Mouse (Mus musculus) heart, postnatal 0 days (tissue): Measurements from ENCODE around the gene Gse1. TPM values are rescaled to one million over a fixed set of nuclear protein-coding genes. Genes with fewer than 3 reads are reported as not detected.

Experiments used
- ATAC-seq: fragments of 200-750 bp; cut with Nextera tagmentation; 2 replicates; pipeline ENCODE4 v1.8.0; 2017; ENCODE audit warnings: low read depth, moderate number of reproducible peaks, moderate library complexity; ENCODE audit not compliant: insufficient read depth
- DNase-seq: peaks from one replicate; pipeline ENCODE4 v3.0.0-alpha.2; 2016; ENCODE audit warnings: low spot score
- H3K27ac ChIP-seq: fragments of 300-500 bp; sonication (generic); 2 replicates; pipeline ENCODE4 v1.5.1; 2014; ENCODE audit warnings: low read depth, mild to moderate bottlenecking
- H3K27me3 ChIP-seq: fragments of 300-500 bp; sonication (generic); 2 replicates; pipeline ENCODE4 v1.6.1; 2014; ENCODE audit warnings: low read length, mixed read lengths; ENCODE audit not compliant: control insufficient read depth, insufficient read depth
- H3K36me3 ChIP-seq: fragments of 300-500 bp; sonication (generic); replicated peaks from 2 replicates; pipeline ENCODE4 v1.6.1; 2014; ENCODE audit warnings: low read length, mixed read lengths; ENCODE audit not compliant: control insufficient read depth, insufficient read depth
- H3K4me1 ChIP-seq: fragments of 300-500 bp; sonication (generic); 2 replicates; pipeline ENCODE4 v1.6.1; 2014; ENCODE audit warnings: antibody characterized with exemption; ENCODE audit not compliant: control insufficient read depth, insufficient read depth
- H3K4me2 ChIP-seq: fragments of 300-500 bp; sonication (generic); 2 replicates; pipeline ENCODE4 v1.6.1; 2014; ENCODE audit warnings: low read depth, mild to moderate bottlenecking, low read length, moderate library complexity
- H3K4me3 ChIP-seq: fragments of 300-500 bp; sonication (generic); 2 replicates; pipeline ENCODE4 v1.5.1; 2014; ENCODE audit warnings: low read depth, low read length
- H3K9ac ChIP-seq: fragments of 300-500 bp; sonication (generic); replicated peaks from 2 replicates; pipeline ENCODE4 v1.6.1; 2014; ENCODE audit warnings: low read depth, low read length, mixed read lengths
- H3K9me3 ChIP-seq: fragments of 300-500 bp; sonication (generic); replicated peaks from 2 replicates; pipeline ENCODE4 v1.6.1; 2016; ENCODE audit warnings: low read length; ENCODE audit not compliant: control insufficient read depth
- CTCF ChIP-seq: IDR thresholded peaks from 2 replicates; pipeline ENCODE4 v1.5.1; 2016; ENCODE audit warnings: antibody characterized with exemption, control low read depth, low read depth
- EP300 ChIP-seq: IDR thresholded peaks from 2 replicates; pipeline ENCODE4 v1.6.1; 2016; ENCODE audit warnings: antibody characterized with exemption, low read depth
- WGBS: fragments of 180-500 bp; shearing (Covaris S2); extraction: QIAGEN DNeasy Blood & Tissue Kit; methylation state at CpG from one replicate; pipeline ENCODE4 v1.1.7; 2014; 5-methylcytosine and 5-hydroxymethylcytosine counted together
- polyA plus RNA-seq: library from polyadenylated mRNA; unstranded; fragments of >200 nt; fragmentation: Nextera tagmentation; extraction: Ambion mirVana; gene quantifications from 2 replicates; pipeline ENCODE4 v1.2.1, GENCODE M21; 2015
- total RNA-seq: library from RNA; depleted of rRNA; stranded (reverse); fragments of >200 nt; gene quantifications from 2 replicates; pipeline ENCODE4 v1.2.3, GENCODE M21; 2014; ENCODE audit warnings: low replicate concordance

Gse1 gene
- total and polyA plus RNA-seq, 2 experiments from 2014 or later: 5.4 to 18.7 TPM

GRCm38 (mm10) chr8:120534080-120534479 lies 305.8 kb downstream of the Gse1 start:
- Histone ChIP-seq H3K27ac (no peak overlapping the region), H3K9me3 (no peaks in the 10 kb centered on the region), H3K36me3 (no peaks in the 10 kb centered on the region), H3K4me1 (peaks cover 32% of the 10 kb centered on the region), H3K27me3 (no peaks in the 10 kb centered on the region), H3K4me2 (no peak overlapping the region), H3K9ac (no peak overlapping the region), H3K4me3 (no peak overlapping the region)
- TF ChIP-seq CTCF: no peak
- no peak for TF ChIP-seq EP300
- WGBS: 49% methylated on average over 8 of the region's 8 CpGs
- no peak for DNase-seq
- no peak for ATAC-seq

- H3K4me1 ChIP-seq: peaks cover 39% of the 10 kb centered on the region
- TF ChIP-seq EP300: 0 out of 2 replicates have a peak, but pooled peaks have one; percentile 12
- TF ChIP-seq CTCF: peak; percentile 99
- no peak overlapping the region for H3K9ac ChIP-seq
- no peaks in the 10 kb centered on the region for H3K9me3 ChIP-seq
- no peak overlapping the region for H3K27ac ChIP-seq
- H3K36me3 ChIP-seq: no peaks in the 10 kb centered on the region
- WGBS: 33% methylated on average over 13 of the region's 14 CpGs
- no peak overlapping the region for H3K4me2 ChIP-seq
- ATAC-seq (peak; percentile 18; the same call in 1 of the 2 replicates), DNase-seq (peak; percentile 88)
- no peak overlapping the region for H3K4me3 ChIP-seq
- H3K27me3 ChIP-seq: no peaks in the 10 kb centered on the region
Observed at GRCm38 (mm10) chr8:120534504-120535368, 306.5 kb downstream of the Gse1 start.

- DNase-seq: no peak
- peak overlapping the region; percentile 93 for H3K27ac ChIP-seq
- H3K4me3 ChIP-seq: peak overlapping the region; percentile 65
- H3K27me3 ChIP-seq: no peaks in the 10 kb centered on the region
- H3K4me2 ChIP-seq: peak overlapping the region; percentile 92
- under 1% methylated on average over 74 of the region's 79 CpGs for WGBS
- peaks cover 43% of the 10 kb centered on the region for H3K4me1 ChIP-seq
- no peak for TF ChIP-seq CTCF
- 0 out of 2 replicates have a peak, but pooled peaks have one; percentile 12 for TF ChIP-seq EP300
- H3K9ac ChIP-seq: peak overlapping the region; percentile 73
- H3K9me3 ChIP-seq: no peaks in the 10 kb centered on the region
- H3K36me3 ChIP-seq: no peaks in the 10 kb centered on the region
- ATAC-seq: peak; percentile 9; the same call in 1 of the 2 replicates
Observed at GRCm38 (mm10) chr8:120535452-120536305, 307.4 kb downstream of the Gse1 start.

GRCm38 (mm10) chr8:120536306-120537206 lies 308.3 kb downstream of the Gse1 start:
- Histone ChIP-seq H3K36me3 (no peaks in the 10 kb centered on the region), H3K9me3 (no peaks in the 10 kb centered on the region), H3K27ac (peak overlapping the region; percentile 93), H3K4me2 (peak overlapping the region; percentile 92), H3K27me3 (no peaks in the 10 kb centered on the region), H3K4me1 (peaks cover 43% of the 10 kb centered on the region), H3K9ac (peak overlapping the region; percentile 73), H3K4me3 (peak overlapping the region; percentile 65)
- TF ChIP-seq CTCF: no peak
- no peak for TF ChIP-seq EP300
- ATAC-seq (peak; percentile 13), DNase-seq (peak; percentile 58)
- WGBS: under 1% methylated on average over 53 of the region's 61 CpGs
